Mouse (Mus musculus) heart, adult 2 months (tissue): ENCODE measurements around the gene Ripor1. TPM values are rescaled to one million over a fixed set of nuclear protein-coding genes. Genes with fewer than 3 reads are reported as not detected.

Experiments used
- DNase-seq, 2 experiments: peaks; one replicate each; pipeline ENCODE4 v3.0.0; 2021
- H3K27ac ChIP-seq: fragments of 200-600 bp; 2 replicates; pipeline ENCODE4 v1.8.1; 2022
- H3K27me3 ChIP-seq: fragments of 200-500 bp; 2 replicates; pipeline ENCODE4 v1.6.1; 2012; ENCODE audit warnings: mild to moderate bottlenecking, low read length, inconsistent platforms, mixed read lengths; ENCODE audit not compliant: control insufficient read depth, insufficient read depth
- H3K36me3 ChIP-seq: fragments of 200-500 bp; 2 replicates; pipeline ENCODE4 v1.6.1; 2012; ENCODE audit warnings: low read length, inconsistent platforms; ENCODE audit not compliant: control insufficient read depth, insufficient read depth
- H3K4me1 ChIP-seq: fragments of 200-500 bp; 2 replicates; pipeline ENCODE4 v1.6.1; 2011; ENCODE audit warnings: low read length; ENCODE audit not compliant: control insufficient read depth, insufficient read depth
- H3K4me3 ChIP-seq: fragments of 200-600 bp; 2 replicates; pipeline ENCODE4 v1.8.1; 2022
- H3K79me2 ChIP-seq: fragments of 200-500 bp; replicated peaks from 2 replicates; pipeline ENCODE4 v1.6.1; 2012; ENCODE audit warnings: mild to moderate bottlenecking, inconsistent platforms, low read length, moderate library complexity, mixed read lengths; ENCODE audit not compliant: control insufficient read depth, insufficient read depth
- H3K9ac ChIP-seq: fragments of 200-500 bp; 2 replicates; pipeline ENCODE4 v1.6.1; 2012; ENCODE audit warnings: low read depth, mild to moderate bottlenecking, control low read depth, inconsistent platforms, low read length, mixed read lengths
- CTCF ChIP-seq: fragments of 200-600 bp; IDR thresholded peaks from 2 replicates; pipeline ENCODE4 v1.8.1; 2022; ENCODE audit warnings: antibody characterized with exemption, mild to moderate bottlenecking, moderate library complexity
- EP300 ChIP-seq: fragments of 200-500 bp; IDR thresholded peaks from 2 replicates; pipeline ENCODE4 v1.6.1; 2011; ENCODE audit warnings: low read depth, low read length, control low read depth; ENCODE audit not compliant: insufficient read depth
- POLR2A ChIP-seq: fragments of 200-500 bp; IDR thresholded peaks from 2 replicates; pipeline ENCODE4 v1.6.1; 2011; ENCODE audit warnings: mild to moderate bottlenecking, low read depth, low read length, control low read depth; ENCODE audit not compliant: insufficient read depth
- WGBS: fragments of 180-500 bp; shearing (Covaris S2); methylation state at CpG from one replicate; pipeline ENCODE4 v1.1.7; 2018; 5-methylcytosine and 5-hydroxymethylcytosine counted together
- intact Hi-C: fragments of 180-260 bp; cut with DNase I; formaldehyde crosslinking; loops from one replicate; pipeline ENCODE4 v1.15.1; 2025
- microRNA-seq, 2 experiments: library from miRNA; unstranded; fragments of <30 nt; microRNA quantifications; one replicate each; pipeline ENCODE4 v1.2.0; 2021
- polyA plus RNA-seq: library from polyadenylated mRNA; depleted of rRNA; stranded (reverse); fragments of >200 nt; gene quantifications from 2 replicates; pipeline ENCODE4 v1.2.3, GENCODE M21; 2012; rRNA removed
- total RNA-seq, 2 experiments: library from RNA; stranded (reverse); gene quantifications; 2 replicates each; pipeline ENCODE4 v1.2.3; 2021

Ripor1 gene
- total and polyA plus RNA-seq, 3 experiments, result 39.2 to 51.6 (median 42.5) TPM

- Histone ChIP-seq H3K27me3 (no peaks in the 10 kb centered on the region), H3K79me2 (peaks cover 1% of the 10 kb centered on the region; the same call in 1 of the 2 replicates), H3K27ac (no peak overlapping the region), H3K4me1 (no peaks in the 10 kb centered on the region), H3K36me3 (peaks cover 2% of the 10 kb centered on the region; the same call in 1 of the 2 replicates), H3K4me3 (no peak overlapping the region), H3K9ac (no peak overlapping the region)
- DNase-seq, result no peak
- WGBS, result 49% methylated on average over 3 of the region's 3 CpGs
- intact Hi-C loops, result no loop called here
- TF ChIP-seq POLR2A (no peak), CTCF (peak; percentile 71), EP300 (no peak)
Measured at GRCm38 (mm10) chr8:105661167-105661566, 56.1 kb downstream of the Ripor1 start.

Small RNA genes within 50 kb of the gene (microRNA-seq; reads per million reads assigned to microRNA genes)
- gene Mir1966, result 0 to 0.39 reads per million in 2 experiments

Other genes starting within 250 kb of the Ripor1 start
- under 1 TPM in 1 of 2 experiments, not detected in 1; 0.10 TPM for gene Plekhg4, start 232.0 kb upstream of the Ripor1 start, total RNA-seq
- gene Plekhg4, start 232.0 kb upstream of the Ripor1 start, polyA plus RNA-seq, result 0.20 and 0.29 TPM in 2 replicates
- gene Kctd19, start 191.8 kb upstream of the Ripor1 start, total RNA-seq, result under 1 TPM; 0.13 to 0.25 TPM
- 0.08 and 0.15 TPM in 2 replicates for gene Kctd19, start 191.8 kb upstream of the Ripor1 start, polyA plus RNA-seq
- gene Lrrc36, start 191.7 kb upstream of the Ripor1 start, total RNA-seq, result under 1 TPM; 0.45 to 0.47 TPM
- 0.67 and 0.94 TPM in 2 replicates for gene Lrrc36, start 191.7 kb upstream of the Ripor1 start, polyA plus RNA-seq
- gene Tppp3, start 133.7 kb upstream of the Ripor1 start, total RNA-seq, result 10 to 100 TPM; 35.0 to 48.8 TPM
- gene Tppp3, start 133.7 kb upstream of the Ripor1 start, polyA plus RNA-seq, result 73.7 and 89.2 TPM in 2 replicates
- 10 to 100 TPM; 13.0 to 13.3 TPM for gene Zdhhc1, start 108.4 kb upstream of the Ripor1 start, total RNA-seq
- gene Zdhhc1, start 108.4 kb upstream of the Ripor1 start, polyA plus RNA-seq, result 37.5 and 40.5 TPM in 2 replicates
- under 1 TPM in 1 of 2 experiments, not detected in 1; 0.23 TPM for gene Hsd11b2, start 86.5 kb upstream of the Ripor1 start, total RNA-seq
- 0.08 and 0.32 TPM in 2 replicates for gene Hsd11b2, start 86.5 kb upstream of the Ripor1 start, polyA plus RNA-seq
- 10 to 100 TPM; 46.4 to 48.9 TPM for gene Atp6v0d1, start 39.2 kb upstream of the Ripor1 start, total RNA-seq
- 61.7 and 69.0 TPM in 2 replicates for gene Atp6v0d1, start 39.2 kb upstream of the Ripor1 start, polyA plus RNA-seq
- gene Ctcf, start 31.3 kb downstream of the Ripor1 start, total RNA-seq, result 10 to 100 TPM; 41.4 to 41.9 TPM
- 9.3 and 13.6 TPM in 2 replicates for gene Ctcf, start 31.3 kb downstream of the Ripor1 start, polyA plus RNA-seq
- not detected for gene Agrp, start 32.1 kb downstream of the Ripor1 start, total RNA-seq
- gene Agrp, start 32.1 kb downstream of the Ripor1 start, polyA plus RNA-seq, result 0.31 TPM in 1 of 2 replicates, not detected in the other
- gene Carmil2, start 81.0 kb downstream of the Ripor1 start, total RNA-seq, result under 1 TPM; 0.16 to 0.25 TPM
- 0.29 and 1.4 TPM in 2 replicates for gene Carmil2, start 81.0 kb downstream of the Ripor1 start, polyA plus RNA-seq
- 10 to 100 TPM in 1 of 2 experiments, 1 to 10 TPM in 1; 10.0 to 11.1 TPM for gene Acd, start 95.8 kb downstream of the Ripor1 start, total RNA-seq
- 19.7 and 22.3 TPM in 2 replicates for gene Acd, start 95.8 kb downstream of the Ripor1 start, polyA plus RNA-seq
- 1 to 10 TPM; 5.5 to 6.8 TPM for gene Pard6a, start 95.9 kb downstream of the Ripor1 start, total RNA-seq
- gene Pard6a, start 95.9 kb downstream of the Ripor1 start, polyA plus RNA-seq, result 12.0 and 18.6 TPM in 2 replicates
- not detected for gene 4933405L10Rik, start 102.4 kb downstream of the Ripor1 start, total RNA-seq
- gene 4933405L10Rik, start 102.4 kb downstream of the Ripor1 start, polyA plus RNA-seq, result not detected in 2 replicates
- gene Enkd1, start 103.0 kb downstream of the Ripor1 start, total RNA-seq, result 1 to 10 TPM; 1.4 to 1.9 TPM
- gene Enkd1, start 103.0 kb downstream of the Ripor1 start, polyA plus RNA-seq, result 2.0 and 2.2 TPM in 2 replicates
- gene Gfod2, start 153.4 kb downstream of the Ripor1 start, total RNA-seq, result 1 to 10 TPM; 3.7 TPM
- 2.3 and 3.0 TPM in 2 replicates for gene Gfod2, start 153.4 kb downstream of the Ripor1 start, polyA plus RNA-seq
- 10 to 100 TPM; 18.0 to 18.5 TPM for gene Ranbp10, start 222.1 kb downstream of the Ripor1 start, total RNA-seq
- gene Ranbp10, start 222.1 kb downstream of the Ripor1 start, polyA plus RNA-seq, result 20.0 and 22.3 TPM in 2 replicates
- not detected for gene Tsnaxip1, start 222.5 kb downstream of the Ripor1 start, total RNA-seq
- 0.20 TPM in 1 of 2 replicates, not detected in the other for gene Tsnaxip1, start 222.5 kb downstream of the Ripor1 start, polyA plus RNA-seq
- 1 to 10 TPM; 2.3 to 2.7 TPM for gene Cenpt, start 248.0 kb downstream of the Ripor1 start, total RNA-seq
- 6.0 and 6.4 TPM in 2 replicates for gene Cenpt, start 248.0 kb downstream of the Ripor1 start, polyA plus RNA-seq
- 10 to 100 TPM; 26.8 to 30.1 TPM for gene Thap11, start 249.9 kb downstream of the Ripor1 start, total RNA-seq
- 33.0 and 42.2 TPM in 2 replicates for gene Thap11, start 249.9 kb downstream of the Ripor1 start, polyA plus RNA-seq